Mouse (Mus musculus): Measurements from ENCODE around the gene Svop. TPM values are rescaled to one million over a fixed set of nuclear protein-coding genes. Genes with fewer than 3 reads are reported as not detected.

Gene Svop
- total and polyA plus RNA-seq, 3 experiments = not detected

GRCm38 (mm10) chr5:114045134-114045533, 46.2 kb downstream of the Svop start (continued):
- TF ChIP-seq KAT2A (conservative IDR thresholded peaks at IDR 0.05; ENCODE audit: low read depth, low read length) (no peak), MYC (IDR thresholded peaks at IDR 0.05; ENCODE audit: low read depth, low read length) (no peak), GATA1 (IDR thresholded peaks at IDR 0.05; ENCODE audit: low read depth, low read length) (no peak), TCF12 (IDR thresholded peaks at IDR 0.05; ENCODE audit: low read depth, low read length) (no peak), ZNF384 (IDR thresholded peaks at IDR 0.05; ENCODE audit: low read depth, low read length) (no peak), SMC3 (IDR thresholded peaks at IDR 0.05; ENCODE audit: low read depth, low read length) (peak; percentile 76), ELF1 (IDR thresholded peaks at IDR 0.05; ENCODE audit: low read depth, low read length) (no peak), ZC3H11A (IDR thresholded peaks at IDR 0.05; ENCODE audit: low read depth, low read length) (peak; percentile 56), NRF1 (IDR thresholded peaks at IDR 0.05; ENCODE audit: insufficient read depth, low read depth, low read length, poor library complexity, severe bottlenecking) (no peak), USF1 (IDR thresholded peaks at IDR 0.05; ENCODE audit: low read depth, low read length) (no peak)

GRCm38 (mm10) chr5:114043800-114044199, 47.6 kb downstream of the Svop start:
- H3K9ac ChIP-seq (ENCODE audit: control insufficient read depth, low read depth, low read length, poor library complexity, severe bottlenecking) = no peak overlapping the region
- H3K9me3 ChIP-seq (replicated peaks; ENCODE audit: insufficient read depth, low read length) = no peaks in the 10 kb centered on the region
- H3K27me3 ChIP-seq (ENCODE audit: control insufficient read depth in 1 of 2, insufficient read depth in 2 of 2, low read length in 2 of 2) = no peaks in the 10 kb centered on the region
- no peaks in the 10 kb centered on the region for H3K79me2 ChIP-seq (ENCODE audit: control insufficient read depth, insufficient read depth, low read length, poor library complexity)
- H3K4me3 ChIP-seq (ENCODE audit: control insufficient read depth in 1 of 2, insufficient read depth in 1 of 2, low read depth in 2 of 2, low read length in 2 of 2) = no peak overlapping the region
- DNase-seq (ENCODE audit: low read depth, low spot score) = no peak
- TF ChIP-seq NRF1 (IDR thresholded peaks at IDR 0.05; ENCODE audit: insufficient read depth, low read depth, low read length, poor library complexity, severe bottlenecking) (no peak), MAZ (IDR thresholded peaks at IDR 0.05; ENCODE audit: low read depth, low read length) (no peak)
- H3K36me3 ChIP-seq (ENCODE audit: control insufficient read depth in 1 of 2, insufficient read depth in 2 of 2, low read length in 2 of 2) = no peaks in the 10 kb centered on the region
- no peaks in the 10 kb centered on the region for H3K4me1 ChIP-seq (ENCODE audit: control insufficient read depth in 1 of 2, insufficient read depth in 2 of 2, low read length in 2 of 2)
- no peak overlapping the region for H3K27ac ChIP-seq (ENCODE audit: control insufficient read depth, low read depth, low read length)

- Histone ChIP-seq H3K9ac (ENCODE audit: control insufficient read depth, low read depth, low read length, poor library complexity, severe bottlenecking) (no peak overlapping the region), H3K27ac (ENCODE audit: control insufficient read depth, low read depth, low read length) (no peak overlapping the region), H3K27me3 (ENCODE audit: control insufficient read depth in 1 of 2, insufficient read depth in 2 of 2, low read length in 2 of 2) (no peaks in the 10 kb centered on the region), H3K9me3 (replicated peaks; ENCODE audit: insufficient read depth, low read length) (no peaks in the 10 kb centered on the region), H3K36me3 (ENCODE audit: control insufficient read depth in 1 of 2, insufficient read depth in 2 of 2, low read length in 2 of 2) (no peaks in the 10 kb centered on the region), H3K4me1 (ENCODE audit: control insufficient read depth in 1 of 2, insufficient read depth in 2 of 2, low read length in 2 of 2) (no peaks in the 10 kb centered on the region), H3K79me2 (ENCODE audit: control insufficient read depth, insufficient read depth, low read length, poor library complexity) (no peaks in the 10 kb centered on the region), H3K4me3 (ENCODE audit: control insufficient read depth in 1 of 2, insufficient read depth in 1 of 2, low read depth in 2 of 2, low read length in 2 of 2) (no peak overlapping the region)
- TF ChIP-seq NELFE (IDR thresholded peaks at IDR 0.05; ENCODE audit: low read depth, low read length) = no peak
- no peak for TF ChIP-seq MXI1 (IDR thresholded peaks at IDR 0.05; ENCODE audit: low read depth, low read length)
- TF ChIP-seq UBTF (IDR thresholded peaks at IDR 0.05; ENCODE audit: borderline replicate concordance, insufficient read depth, low read depth, low read length) = no peak
- TF ChIP-seq USF2 (IDR thresholded peaks at IDR 0.05; ENCODE audit: borderline replicate concordance in 1 of 2, insufficient read depth in 1 of 2, low read depth in 1 of 2, low read length in 2 of 2) = no peak
- TF ChIP-seq GATA1 (IDR thresholded peaks at IDR 0.05; ENCODE audit: low read depth, low read length) = no peak
- no peak for TF ChIP-seq MEF2A (IDR thresholded peaks at IDR 0.05; ENCODE audit: extremely low read depth, insufficient replicate concordance, low read depth, low read length, poor library complexity, severe bottlenecking)
- no peak for TF ChIP-seq POLR2A (IDR thresholded peaks at IDR 0.05; ENCODE audit: control insufficient read depth in 1 of 2, insufficient read depth in 1 of 2, low read depth in 1 of 2, low read length in 2 of 2, poor library complexity in 1 of 2)
- no peak for TF ChIP-seq MAX (IDR thresholded peaks at IDR 0.05; ENCODE audit: low read length)
- TF ChIP-seq ELF1 (IDR thresholded peaks at IDR 0.05; ENCODE audit: low read depth, low read length) = no peak
- TF ChIP-seq TAL1 (IDR thresholded peaks at IDR 0.05; ENCODE audit: low read length) = no peak
- TF ChIP-seq POLR2AphosphoS2 (IDR thresholded peaks at IDR 0.05; ENCODE audit: low read length) = no peak
- TF ChIP-seq ETS1 (IDR thresholded peaks at IDR 0.05; ENCODE audit: low read depth, low read length) = no peak
- no peak for TF ChIP-seq GABPA (IDR thresholded peaks at IDR 0.05; ENCODE audit: low read depth, low read length)
- no peak for TF ChIP-seq ZKSCAN1 (IDR thresholded peaks at IDR 0.05; ENCODE audit: low read depth, low read length)
- no peak for TF ChIP-seq KAT2A (conservative IDR thresholded peaks at IDR 0.05; ENCODE audit: low read depth, low read length)
- no peak for TF ChIP-seq USF1 (IDR thresholded peaks at IDR 0.05; ENCODE audit: low read depth, low read length)
- TF ChIP-seq MYB (IDR thresholded peaks at IDR 0.05; ENCODE audit: low read depth, low read length) = no peak
- TF ChIP-seq RAD21 (IDR thresholded peaks at IDR 0.05; ENCODE audit: low read depth, low read length) = no peak
- TF ChIP-seq TCF12 (IDR thresholded peaks at IDR 0.05; ENCODE audit: low read depth, low read length) = no peak
- no peak for TF ChIP-seq NRF1 (IDR thresholded peaks at IDR 0.05; ENCODE audit: insufficient read depth, low read depth, low read length, poor library complexity, severe bottlenecking)
- DNase-seq (ENCODE audit: low read depth, low spot score) = peak; percentile 57
Measured at GRCm38 (mm10) chr5:114041327-114041930, 49.9 kb downstream of the Svop start.
